Mouse (Mus musculus) monocyte, adult 2 months (primary cell): ENCODE data around the gene Hephl1.

ENCODE experiments used
- DNase-seq, 2 experiments: peaks; one replicate each; pipeline ENCODE4 v3.0.0; 2022; ENCODE audit warnings: low spot score in 2 of 2, low read depth in 1 of 2

Hephl1 gene

DNA sequence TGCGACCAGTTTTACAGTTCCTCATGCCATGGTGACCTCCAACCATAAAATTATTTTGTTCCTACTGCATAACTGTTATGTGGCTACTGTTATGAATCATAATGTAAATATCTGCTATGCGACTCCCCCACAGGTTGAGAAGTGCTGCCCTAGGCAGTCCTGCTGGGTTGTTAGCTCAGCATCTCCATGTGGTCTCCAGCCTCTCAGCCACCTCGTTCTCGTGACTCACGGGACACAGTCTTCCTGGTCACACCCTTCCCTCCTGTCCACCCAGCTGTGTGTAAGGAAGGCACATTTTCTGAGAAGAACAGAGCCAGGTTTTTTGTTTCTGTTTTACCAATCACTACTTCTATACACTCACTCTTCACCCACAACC, 93.2 kb downstream of the Hephl1 start:
- no peak for DNase-seq

DNA sequence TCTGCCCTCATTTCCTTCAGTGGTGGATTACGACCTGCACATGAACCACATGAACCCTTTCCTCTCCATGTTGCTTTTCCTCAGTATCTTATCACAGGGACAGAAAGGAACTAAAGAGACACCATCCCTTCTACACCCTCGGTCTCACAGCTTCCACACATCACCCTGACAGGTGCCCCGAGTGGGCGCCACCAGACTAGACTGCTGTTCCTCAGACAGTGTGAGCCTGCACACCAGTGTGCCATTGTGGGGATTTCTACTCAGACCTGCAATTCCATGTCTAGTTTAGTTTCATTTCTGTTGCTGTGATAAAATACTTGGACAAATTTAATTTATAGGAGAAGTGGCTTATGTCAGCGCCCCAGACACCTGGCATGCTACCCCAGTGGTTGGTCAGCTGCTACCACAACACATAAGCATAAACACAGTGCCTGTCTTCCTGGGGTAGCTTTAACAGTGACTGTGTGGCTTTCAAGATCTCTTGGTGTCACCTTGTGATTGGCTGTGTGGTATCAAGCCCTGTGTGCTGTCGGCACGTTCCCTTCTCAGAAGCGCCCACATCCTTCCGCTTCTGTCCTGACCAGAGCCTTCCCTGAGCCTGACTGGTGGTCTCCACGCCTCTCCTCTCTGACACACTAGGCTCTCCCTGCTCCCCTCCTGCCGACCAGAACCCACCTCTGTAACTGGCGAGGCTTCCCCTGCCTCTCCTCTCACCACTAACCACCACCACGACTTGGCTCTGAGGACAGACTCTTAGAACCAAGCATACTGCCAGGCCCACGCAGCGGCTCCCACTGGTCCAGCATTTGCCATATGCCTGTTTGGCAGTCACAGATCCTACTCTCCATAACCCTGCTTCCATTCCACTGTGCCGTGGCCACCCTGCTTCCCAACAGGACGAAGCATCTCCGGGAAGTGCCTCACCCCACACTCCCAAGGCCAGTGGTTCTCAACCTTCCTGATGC, 93.8 kb downstream of the Hephl1 start:
- no peak for DNase-seq

DNA sequence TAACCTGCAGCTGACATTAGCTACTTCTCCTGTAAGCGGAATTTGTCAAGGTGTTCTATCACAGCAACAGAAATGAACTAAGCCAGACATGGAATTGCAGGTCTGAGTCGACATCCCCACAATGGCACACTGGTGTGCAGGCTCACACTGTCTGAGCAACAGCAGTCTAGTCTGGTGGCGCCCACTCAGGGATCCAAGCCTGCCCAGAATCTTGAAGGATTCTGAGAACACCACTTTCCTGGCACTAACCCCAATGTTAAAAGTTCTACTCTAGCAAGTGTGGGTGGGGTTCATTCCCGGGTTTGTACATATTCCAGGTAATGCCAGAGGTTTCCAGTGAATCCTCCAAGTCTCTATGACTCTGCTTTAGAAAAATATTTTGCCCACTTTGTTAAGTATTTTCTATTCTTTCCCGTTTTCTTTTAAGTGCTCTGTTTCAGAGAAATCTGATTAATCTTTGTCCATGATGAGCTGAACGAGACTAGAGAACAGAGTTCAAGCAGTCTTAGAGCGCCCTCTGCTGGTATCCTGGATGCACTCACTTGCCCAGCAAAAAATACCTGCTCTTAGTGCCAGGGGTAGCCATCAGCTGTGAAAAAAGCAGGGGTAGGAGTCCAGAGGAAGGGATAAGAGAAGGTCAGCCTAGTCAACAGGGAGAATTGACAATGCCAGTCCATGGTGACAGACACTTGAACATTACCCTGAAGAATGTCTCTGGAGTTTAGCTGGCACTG, 96.5 kb downstream of the Hephl1 start:
- peak in 1 of 2 experiments; percentile 36 for DNase-seq

DNA sequence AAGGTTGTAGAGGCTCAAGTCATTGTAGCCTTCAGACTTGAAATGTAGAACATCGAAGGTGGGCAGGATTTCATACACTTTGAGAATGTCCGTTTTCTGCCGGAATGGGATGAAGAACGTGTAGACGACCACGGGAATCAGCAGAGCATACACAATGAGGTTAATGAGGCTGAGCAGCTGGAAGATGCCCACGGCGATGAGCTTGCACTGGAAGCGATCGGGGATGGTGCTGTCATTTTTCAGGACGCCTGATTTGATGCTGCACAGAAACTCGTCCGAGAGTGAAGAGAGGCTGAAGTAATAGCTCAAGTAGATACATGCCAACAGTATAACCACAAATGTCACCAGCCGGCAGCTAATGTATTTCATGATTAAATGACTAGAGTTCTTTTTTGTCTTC, 104.3 kb downstream of the Hephl1 start:
- no peak for DNase-seq

DNA sequence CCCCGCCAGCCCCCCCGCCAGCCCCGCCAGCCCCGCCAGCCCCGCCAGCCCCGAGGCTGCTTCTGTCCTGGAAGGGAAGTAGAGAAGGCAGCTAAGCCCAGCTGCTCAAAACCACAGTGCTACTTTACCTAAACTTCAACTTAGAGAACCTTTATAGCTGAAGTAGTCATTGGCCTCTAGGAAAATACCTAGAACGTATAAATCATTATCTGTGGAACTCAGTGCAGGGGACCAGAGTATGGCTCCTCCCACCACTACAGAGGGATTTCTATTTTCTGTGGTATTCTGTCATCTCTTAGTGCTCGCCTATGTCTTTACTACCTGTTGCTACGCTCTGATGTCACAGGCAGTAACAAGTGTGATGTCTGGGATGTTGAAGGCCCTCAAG, 107.6 kb downstream of the Hephl1 start:
- DNase-seq: no peak

DNA sequence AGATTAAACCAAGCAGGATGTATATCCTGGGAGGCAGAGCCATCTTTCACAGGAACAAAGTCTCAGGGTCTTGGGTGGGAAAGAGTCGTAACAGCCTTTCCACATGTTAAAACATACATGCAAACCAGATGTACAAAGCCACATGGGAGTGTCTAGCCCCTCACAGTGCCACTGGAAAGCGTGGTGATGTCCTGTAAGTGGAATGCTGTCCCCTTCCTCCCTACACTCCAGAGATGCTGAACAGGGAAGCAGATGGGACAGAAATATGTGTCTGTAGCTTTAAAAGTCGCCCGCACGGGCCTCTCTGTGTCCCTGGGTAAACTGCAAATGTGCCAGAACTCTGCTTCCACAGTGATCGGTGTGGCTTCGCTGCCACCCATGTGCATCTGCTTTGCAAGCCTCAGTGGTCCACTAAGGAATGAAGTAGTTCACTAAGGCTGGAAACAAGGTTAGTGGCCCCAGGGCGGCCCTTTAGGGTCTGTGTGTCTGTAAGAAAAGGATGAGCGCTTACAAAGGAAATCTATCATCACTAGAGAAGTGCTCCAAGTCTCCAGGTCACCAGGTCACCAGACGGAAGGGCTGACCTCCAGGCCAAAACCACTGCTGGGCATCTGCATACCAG, 108.1 kb downstream of the Hephl1 start:
- no peak for DNase-seq

DNA sequence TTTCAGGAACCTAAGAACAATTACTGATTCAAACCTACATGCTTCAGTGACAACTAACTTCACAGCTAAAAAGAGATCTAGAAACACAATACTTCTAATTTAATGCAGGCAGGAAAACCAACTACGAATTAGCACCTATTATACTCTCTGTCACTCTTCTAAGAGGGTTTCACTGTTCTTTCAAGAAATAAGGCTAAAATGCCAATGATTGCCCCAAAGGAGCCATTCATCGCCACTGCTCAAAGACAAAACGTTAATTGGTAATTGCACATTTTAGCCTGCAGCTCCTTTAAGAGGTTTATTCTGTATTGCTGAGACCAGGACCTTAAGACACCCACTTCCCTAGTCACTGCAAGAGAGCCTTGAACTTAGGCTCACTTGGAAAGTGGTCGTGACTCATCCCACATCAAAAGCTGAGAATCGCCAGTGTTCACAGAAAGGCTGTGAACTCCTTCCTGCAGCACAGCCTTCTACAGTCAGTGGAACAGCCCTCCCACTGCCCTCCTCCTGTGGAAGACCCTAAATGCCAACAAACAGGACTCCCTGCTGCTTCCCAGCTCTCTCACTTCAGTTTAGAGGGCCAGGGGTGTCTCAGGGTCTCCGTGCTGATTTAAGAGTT, 108.8 kb downstream of the Hephl1 start:
- DNase-seq: no peak
